Mouse (Mus musculus): ENCODE data around the gene Galr2. TPM values are rescaled to one million over a fixed set of nuclear protein-coding genes. Genes with fewer than 3 reads are reported as not detected.
A peak's percentile ranks its signal among the peaks of the same experiment; 100 is the strongest.

The Galr2 gene
- polyA plus RNA-seq, 1 experiment from 2014 or later, result 0.31 TPM

DNA sequence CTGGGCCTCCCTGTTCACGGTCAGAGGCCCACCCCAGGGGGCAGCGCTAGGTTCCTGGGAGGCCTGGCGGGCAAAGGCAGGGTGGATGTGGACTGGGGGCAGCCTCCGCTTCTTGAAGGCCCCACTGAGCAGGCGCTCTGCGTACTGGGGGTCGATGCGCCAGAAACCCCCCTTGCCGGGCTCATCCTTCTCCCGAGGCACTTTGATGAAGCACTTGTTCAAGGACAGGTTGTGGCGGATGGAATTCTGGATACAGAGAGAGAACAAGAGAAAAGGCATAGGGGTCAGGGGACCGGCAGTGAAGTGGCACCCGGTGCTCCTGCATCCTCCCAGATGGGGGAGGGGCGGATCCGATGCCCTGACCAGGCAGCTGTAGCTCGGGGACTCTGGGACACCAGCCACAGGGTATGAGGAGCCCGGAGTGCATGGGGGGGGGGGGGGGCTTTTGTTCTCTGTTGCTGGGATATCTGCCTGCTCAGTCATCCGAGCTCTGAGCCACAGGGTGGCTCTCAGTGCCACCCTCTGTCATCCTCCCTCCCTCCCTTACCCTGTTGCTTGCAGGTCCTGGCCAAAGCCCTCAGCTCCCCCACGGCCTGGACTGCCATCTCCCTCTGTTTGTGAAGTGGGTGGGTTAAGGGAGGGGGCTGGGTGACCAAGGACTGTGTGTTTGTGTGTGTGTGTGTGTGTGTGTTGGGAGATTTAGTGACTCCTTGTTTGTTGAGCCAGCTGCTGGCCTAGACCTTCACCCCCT, 51.7 kb downstream of the Galr2 start:
- H3K9me3 ChIP-seq (ENCODE audit: control insufficient read depth, low read length), result no peaks in the 10 kb centered on the region
- H3K27me3 ChIP-seq (replicated peaks; ENCODE audit: control insufficient read depth, insufficient read depth, low read length), result peaks cover 15% of the 10 kb centered on the region
- no peaks in the 10 kb centered on the region for H3K36me3 ChIP-seq (ENCODE audit: control insufficient read depth, insufficient read depth, low read length)
- no peak overlapping the region for H3K4me3 ChIP-seq (ENCODE audit: low read length)
- 34% methylated on average over 19 of the region's 19 CpGs for WGBS
- no peak overlapping the region for H3K4me2 ChIP-seq (ENCODE audit: low read depth, low read length)
- no peak for ATAC-seq
- H3K9ac ChIP-seq (ENCODE audit: low read depth, low read length), result 0 out of 2 replicates have a peak overlapping the region, but pooled peaks have one; percentile 35
- peaks cover 40% of the 10 kb centered on the region for H3K4me1 ChIP-seq (ENCODE audit: control insufficient read depth, insufficient read depth, low read length)
- H3K27ac ChIP-seq (ENCODE audit: low read length), result no peak overlapping the region

DNA sequence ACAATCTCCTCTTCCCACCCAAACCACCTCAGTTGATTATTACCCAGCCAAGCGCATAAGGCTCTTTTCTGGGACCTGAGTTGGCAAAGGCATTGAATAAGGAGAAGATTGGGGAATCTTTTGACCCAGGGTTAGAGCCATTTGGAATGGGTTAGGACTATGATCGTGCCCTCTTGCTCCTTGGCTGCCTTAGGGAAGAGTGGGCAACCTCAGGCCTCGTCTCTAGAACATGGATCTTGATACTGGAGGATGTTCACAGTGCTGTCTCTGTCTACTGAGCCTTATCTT, 52.2 kb downstream of the Galr2 start:
- no peak overlapping the region for H3K9ac ChIP-seq (ENCODE audit: low read depth, low read length)
- no peaks in the 10 kb centered on the region for H3K36me3 ChIP-seq (ENCODE audit: control insufficient read depth, insufficient read depth, low read length)
- H3K27ac ChIP-seq (ENCODE audit: low read length), result no peak overlapping the region
- H3K9me3 ChIP-seq (ENCODE audit: control insufficient read depth, low read length), result no peaks in the 10 kb centered on the region
- H3K4me2 ChIP-seq (ENCODE audit: low read depth, low read length), result no peak overlapping the region
- no peak for ATAC-seq
- no peak overlapping the region for H3K4me3 ChIP-seq (ENCODE audit: low read length)
- 66% methylated on average over 3 of the region's 3 CpGs for WGBS
- peaks cover 40% of the 10 kb centered on the region for H3K4me1 ChIP-seq (ENCODE audit: control insufficient read depth, insufficient read depth, low read length)
- peaks cover 15% of the 10 kb centered on the region for H3K27me3 ChIP-seq (replicated peaks; ENCODE audit: control insufficient read depth, insufficient read depth, low read length)

Other genes with a start within 250 kb of the Galr2 start
- gene Unc13d, start 203.0 kb upstream of the Galr2 start, polyA plus RNA-seq (2015; fragmentation: Nextera tagmentation; extraction: Ambion mirVana), result 6.4 and 7.5 TPM in 2 replicates
- 135 and 160 TPM in 2 replicates for gene Wbp2, start 193.9 kb upstream of the Galr2 start, polyA plus RNA-seq (2015; fragmentation: Nextera tagmentation; extraction: Ambion mirVana)
- gene Trim47, start 153.7 kb upstream of the Galr2 start, polyA plus RNA-seq (2015; fragmentation: Nextera tagmentation; extraction: Ambion mirVana), result 13.9 and 14.7 TPM in 2 replicates
- gene Trim65, start 149.8 kb upstream of the Galr2 start, polyA plus RNA-seq (2015; fragmentation: Nextera tagmentation; extraction: Ambion mirVana), result 7.7 and 9.3 TPM in 2 replicates
- 104 and 110 TPM in 2 replicates for gene Mrpl38, start 142.1 kb upstream of the Galr2 start, polyA plus RNA-seq (2015; fragmentation: Nextera tagmentation; extraction: Ambion mirVana)
- gene Fbf1, start 112.8 kb upstream of the Galr2 start, polyA plus RNA-seq (2015; fragmentation: Nextera tagmentation; extraction: Ambion mirVana), result 15.4 and 16.9 TPM in 2 replicates
- 106 and 115 TPM in 2 replicates for gene Ten1, start 82.1 kb upstream of the Galr2 start, polyA plus RNA-seq (2015; fragmentation: Nextera tagmentation; extraction: Ambion mirVana)
- gene Acox1, start 81.9 kb upstream of the Galr2 start, polyA plus RNA-seq (2015; fragmentation: Nextera tagmentation; extraction: Ambion mirVana), result 85.5 and 104 TPM in 2 replicates
- 1.9 and 2.5 TPM in 2 replicates for gene Evpl, start 42.9 kb upstream of the Galr2 start, polyA plus RNA-seq (2015; fragmentation: Nextera tagmentation; extraction: Ambion mirVana)
- 90.9 and 94.8 TPM in 2 replicates for gene Srp68, start 6.7 kb upstream of the Galr2 start, polyA plus RNA-seq (2015; fragmentation: Nextera tagmentation; extraction: Ambion mirVana)
- gene Exoc7, start 26.3 kb downstream of the Galr2 start, polyA plus RNA-seq (2015; fragmentation: Nextera tagmentation; extraction: Ambion mirVana), result 52.5 and 54.6 TPM in 2 replicates
- 0.27 and 0.36 TPM in 2 replicates for gene Foxj1, start 54.5 kb downstream of the Galr2 start, polyA plus RNA-seq (2015; fragmentation: Nextera tagmentation; extraction: Ambion mirVana)
- 4.4 and 5.2 TPM in 2 replicates for gene Rnf157, start 132.1 kb downstream of the Galr2 start, polyA plus RNA-seq (2015; fragmentation: Nextera tagmentation; extraction: Ambion mirVana)
- 47.2 and 55.0 TPM in 2 replicates for gene Ubald2, start 153.2 kb downstream of the Galr2 start, polyA plus RNA-seq (2015; fragmentation: Nextera tagmentation; extraction: Ambion mirVana)
- gene Qrich2, start 185.3 kb downstream of the Galr2 start, polyA plus RNA-seq (2015; fragmentation: Nextera tagmentation; extraction: Ambion mirVana), result 0.39 TPM in 2 replicates
- gene Prpsap1, start 213.3 kb downstream of the Galr2 start, polyA plus RNA-seq (2015; fragmentation: Nextera tagmentation; extraction: Ambion mirVana), result 260 and 274 TPM in 2 replicates
- gene Sphk1, start 250.0 kb downstream of the Galr2 start, polyA plus RNA-seq (2015; fragmentation: Nextera tagmentation; extraction: Ambion mirVana), result 3.9 and 5.2 TPM in 2 replicates